In genomic region chr9:34380008-34380407, GRCm38 (mm10) we compare ENCODE assay signal across 14 mouse cellular contexts.
DNase-seq lines count a peak whose midpoint lies in the region.
"Had no signal": no experiment of that assay in that cellular context is flagged by ENCODE, and none has a peak within 500 bp of the region (broad histone marks: within the 10 kb centered on the region; RNA-seq: fewer than 3 reads in every experiment).

No protein-coding gene starts in this region.

- DNase-seq in adrenal gland, postnatal 14 days: peak; percentile 19
- DNase-seq in adrenal gland, postnatal 36 days: no peak
- DNase-seq in heart, adult 9 months (ENCODE audit: low spot score in 2 of 2): peak; percentile 8 to 53
- DNase-seq in heart, postnatal 4 days: no peak
- DNase-seq in kidney, adult 9 months: peak; percentile 3
- no peak for DNase-seq in kidney, adult 11 months
- peak; percentile 7 for DNase-seq in lung, postnatal 36 days
- no peak for DNase-seq in lung, postnatal 10 days
- DNase-seq: cerebellum, adult 11-12 months; cerebellum, adult 9-10 months; cerebellum, postnatal 25 days; gastrocnemius, postnatal 10 days; heart, postnatal 36 days; kidney, adult 18-20 months had no signal

Comparison
In these comparisons a context has a peak if more than half of its experiments do, and no peak if none do; other contexts are left out.
1. DNase-seq: peak in adrenal gland, postnatal 14 days (single experiment), heart, adult 9 months (2 of 2), kidney, adult 9 months (single experiment) and lung, postnatal 36 days (single experiment); none in adrenal gland, postnatal 36 days (0 of 2), heart, postnatal 4 days (single experiment), kidney, adult 11 months (single experiment) and lung, postnatal 10 days (single experiment).